Mouse (Mus musculus) E14TG2a.4 (cell line): ENCODE data around the gene Kremen2.
"Not testable (repeated sequence)": the region's sequence is repeated elsewhere in the genome, so short reads cannot be mapped to it uniquely, and the experiment has no call there.

Experiments used
- H3K27me3 ChIP-seq: 2 replicates; pipeline ENCODE4 v1.6.1; 2014; ENCODE audit warnings: low read length, control low read depth; ENCODE audit not compliant: insufficient read depth
- H3K36me3 ChIP-seq: 2 replicates; pipeline ENCODE4 v1.6.1; 2014; ENCODE audit warnings: low read length, control low read depth; ENCODE audit not compliant: insufficient read depth
- H3K4me1 ChIP-seq: replicated peaks from 2 replicates; pipeline ENCODE4 v1.6.1; 2014; ENCODE audit warnings: low read depth, low read length, control low read depth
- H3K4me3 ChIP-seq: replicated peaks from 2 replicates; pipeline ENCODE4 v1.5.1; 2014; ENCODE audit warnings: mild to moderate bottlenecking, low read length
- H3K9me3 ChIP-seq: 2 replicates; pipeline ENCODE4 v1.6.1; 2014; ENCODE audit warnings: low read length, control low read depth
- CTCF ChIP-seq: conservative IDR thresholded peaks from 2 replicates; pipeline ENCODE4 v1.5.1; 2014; ENCODE audit warnings: low read length
- NANOG ChIP-seq: IDR thresholded peaks from 2 replicates; pipeline ENCODE4 v1.6.1; 2014; ENCODE audit warnings: borderline replicate concordance, low read length, mixed read lengths
- POU5F1 ChIP-seq: IDR thresholded peaks from 2 replicates; pipeline ENCODE4 v1.6.1; 2014; ENCODE audit warnings: low read length, borderline replicate concordance

Kremen2 gene

GRCm38 (mm10) chr17:23785561-23786471 lies 40.2 kb upstream of the Kremen2 start, which contains the start of gene Flywch2:
Gene Flywch2 (minus strand): TSS chr17:23786081.
- Histone ChIP-seq H3K27me3 (peaks cover 15% of the 10 kb centered on the region), H3K4me1 (peaks cover 42% of the 10 kb centered on the region), H3K36me3 (no peaks in the 10 kb centered on the region), H3K9me3 (no peaks in the 10 kb centered on the region), H3K4me3 (peak within 1 kb of the TSS; percentile 82)
- TF ChIP-seq NANOG (no peak), CTCF (no peak), POU5F1 (no peak)

- Histone ChIP-seq H3K4me3 (no peak overlapping the region), H3K4me1 (peaks cover 38% of the 10 kb centered on the region), H3K36me3 (no peaks in the 10 kb centered on the region), H3K9me3 (no peaks in the 10 kb centered on the region), H3K27me3 (peaks cover 9% of the 10 kb centered on the region)
- TF ChIP-seq POU5F1 (no peak), CTCF (no peak), NANOG (no peak)
These were observed 37.7 kb upstream of the Kremen2 start for GRCm38 (mm10) chr17:23783352-23783751.

- Histone ChIP-seq H3K4me3 (no peak overlapping the region), H3K36me3 (no peaks in the 10 kb centered on the region), H3K4me1 (peaks cover 16% of the 10 kb centered on the region), H3K9me3 (no peaks in the 10 kb centered on the region), H3K27me3 (no peaks in the 10 kb centered on the region; the same call in 1 of the 2 replicates)
- TF ChIP-seq CTCF (no peak), POU5F1 (no peak), NANOG (no peak)
These were observed 32.8 kb upstream of the Kremen2 start for GRCm38 (mm10) chr17:23778447-23778846.

DNA sequence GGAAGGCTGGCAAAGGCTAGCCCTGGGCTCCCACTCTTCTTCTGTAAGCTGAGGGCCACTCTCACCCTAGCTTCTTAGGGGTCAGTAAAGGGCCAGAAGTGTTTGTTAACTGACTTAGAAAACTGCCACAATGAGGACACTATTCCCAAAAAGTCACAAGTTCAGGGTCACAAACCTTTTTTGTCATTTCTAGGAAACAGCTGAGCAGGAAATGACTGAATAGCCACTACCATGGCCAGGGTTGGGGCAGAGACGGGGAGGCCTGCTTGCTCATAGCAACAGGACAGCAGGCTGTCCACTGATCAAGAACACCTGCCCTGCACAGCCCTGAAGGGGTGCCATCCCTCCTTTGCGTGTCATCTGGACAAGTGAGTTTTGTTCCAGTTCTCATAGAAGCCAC lies 31.5 kb upstream of the Kremen2 start:
- H3K4me1 ChIP-seq = peaks cover 16% of the 10 kb centered on the region
- TF ChIP-seq POU5F1 = no peak
- no peak for TF ChIP-seq NANOG
- TF ChIP-seq CTCF = no peak
- no peaks in the 10 kb centered on the region for H3K36me3 ChIP-seq
- no peak overlapping the region for H3K4me3 ChIP-seq
- no peaks in the 10 kb centered on the region; the same call in 1 of the 2 replicates for H3K27me3 ChIP-seq
- no peaks in the 10 kb centered on the region for H3K9me3 ChIP-seq

GRCm38 (mm10) chr17:23776216-23776615 lies 30.6 kb upstream of the Kremen2 start:
- no peaks in the 10 kb centered on the region for H3K9me3 ChIP-seq
- no peaks in the 10 kb centered on the region for H3K36me3 ChIP-seq
- no peak overlapping the region for H3K4me3 ChIP-seq
- peaks cover 16% of the 10 kb centered on the region for H3K4me1 ChIP-seq
- TF ChIP-seq CTCF (no peak), POU5F1 (no peak), NANOG (no peak)
- no peaks in the 10 kb centered on the region; the same call in 1 of the 2 replicates for H3K27me3 ChIP-seq

DNA sequence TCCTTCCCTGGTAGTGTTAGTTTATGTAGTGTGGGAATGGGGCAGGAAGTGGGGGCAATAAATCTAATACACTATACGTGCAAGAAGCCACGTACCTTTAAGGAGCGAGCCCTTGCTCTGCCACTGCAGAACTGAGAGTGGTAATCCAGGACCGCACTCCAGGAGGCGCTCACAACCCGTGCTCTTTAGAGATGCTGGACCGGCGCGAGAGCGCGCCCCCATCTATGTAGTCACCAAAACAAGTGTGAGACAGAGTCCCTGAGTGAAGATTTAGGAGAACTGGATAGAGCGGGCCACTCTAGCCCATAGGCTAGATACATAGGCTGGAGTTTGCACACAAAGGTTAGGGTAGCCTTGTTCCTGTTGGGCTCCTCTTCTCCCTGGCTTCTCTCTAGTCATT lies 28.5 kb upstream of the Kremen2 start:
- Histone ChIP-seq H3K36me3 (no peaks in the 10 kb centered on the region), H3K27me3 (peaks cover 10% of the 10 kb centered on the region), H3K9me3 (no peaks in the 10 kb centered on the region), H3K4me3 (no peak overlapping the region), H3K4me1 (peaks cover 19% of the 10 kb centered on the region)
- TF ChIP-seq CTCF = peak; percentile 36
- no peak for TF ChIP-seq POU5F1
- TF ChIP-seq NANOG = no peak

DNA sequence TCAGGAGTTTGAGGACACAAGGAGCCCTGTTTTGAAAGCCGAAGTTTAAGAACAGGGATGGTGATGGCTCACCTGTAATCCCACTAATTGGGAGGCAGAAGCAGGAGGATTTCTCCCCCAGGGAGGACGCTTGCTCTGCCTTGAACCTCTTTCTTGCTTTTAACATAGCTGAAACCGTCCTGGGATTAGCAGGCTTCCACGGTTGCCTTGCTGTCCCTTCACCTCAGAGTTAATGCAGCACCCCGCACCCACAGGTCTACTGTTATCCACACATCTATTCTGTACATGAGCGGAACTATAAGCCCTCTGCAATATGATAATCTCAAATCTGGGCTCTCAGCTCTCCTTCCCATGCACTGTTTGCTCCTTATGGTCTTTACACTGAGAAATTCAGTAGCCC lies 28.0 kb upstream of the Kremen2 start:
- Histone ChIP-seq H3K36me3 (0 out of 2 replicates have a peak, but pooled peaks cover 1% of the 10 kb centered on the region), H3K4me1 (peaks cover 15% of the 10 kb centered on the region), H3K4me3 (no peak overlapping the region), H3K27me3 (peaks cover 10% of the 10 kb centered on the region), H3K9me3 (no peaks in the 10 kb centered on the region)
- TF ChIP-seq POU5F1 (no peak), CTCF (no peak), NANOG (no peak)

- not testable (repeated sequence) for H3K4me3 ChIP-seq, H3K9me3 ChIP-seq, H3K36me3 ChIP-seq
- Histone ChIP-seq H3K27me3 (peaks cover 10% of the 10 kb centered on the region), H3K4me1 (peaks cover 12% of the 10 kb centered on the region)
These were observed 26.6 kb upstream of the Kremen2 start for GRCm38 (mm10) chr17:23772219-23772556.
